Mouse (Mus musculus) kidney, adult 8-10 months (tissue): ENCODE measurements around the gene Fbrsl1.
"Not testable (repeated sequence)": the region's sequence is repeated elsewhere in the genome, so short reads cannot be mapped to it uniquely, and the experiment has no call there.

Experiments
- DNase-seq, 2 experiments: peaks; one replicate each; pipeline ENCODE4 v3.0.0; 2022

The Fbrsl1 gene

DNA sequence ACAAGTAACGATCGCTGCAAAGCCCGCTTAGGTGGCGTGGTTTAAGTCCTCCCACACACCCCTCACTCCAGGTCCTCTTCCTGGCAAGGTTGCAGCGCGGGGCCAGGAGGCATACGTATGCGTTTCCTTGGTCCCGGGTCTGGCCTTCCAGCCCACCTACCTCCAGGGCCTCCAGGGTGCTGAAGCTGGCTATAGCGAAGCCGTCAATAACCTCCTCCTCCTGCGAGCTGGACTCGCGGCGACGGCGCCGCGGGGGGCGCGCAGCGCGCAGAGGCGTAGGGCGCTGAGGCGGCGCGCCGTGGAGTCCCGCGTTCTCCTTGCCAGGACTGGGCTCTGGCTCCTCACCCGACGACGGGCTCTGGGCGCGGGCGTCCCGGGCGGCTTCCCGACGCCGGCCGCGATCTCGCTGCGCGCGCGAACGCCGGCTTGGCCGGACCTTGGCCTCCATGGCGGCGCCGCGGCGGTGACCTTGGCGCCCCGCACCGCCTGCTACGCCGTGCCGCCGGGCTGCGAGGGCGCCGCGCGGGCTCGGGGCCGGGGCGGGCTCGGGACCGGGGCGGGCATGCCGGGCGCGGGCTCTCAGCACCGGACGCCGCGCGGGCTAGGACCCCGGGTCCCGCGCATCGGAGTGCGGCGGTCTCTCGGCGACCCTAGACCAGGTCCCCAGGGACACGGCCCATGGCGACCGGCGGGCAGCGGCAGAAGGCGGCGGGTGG is 425 bp downstream of the Fbrsl1 start:
- DNase-seq: peak in 1 of 2 experiments; percentile 17

DNA sequence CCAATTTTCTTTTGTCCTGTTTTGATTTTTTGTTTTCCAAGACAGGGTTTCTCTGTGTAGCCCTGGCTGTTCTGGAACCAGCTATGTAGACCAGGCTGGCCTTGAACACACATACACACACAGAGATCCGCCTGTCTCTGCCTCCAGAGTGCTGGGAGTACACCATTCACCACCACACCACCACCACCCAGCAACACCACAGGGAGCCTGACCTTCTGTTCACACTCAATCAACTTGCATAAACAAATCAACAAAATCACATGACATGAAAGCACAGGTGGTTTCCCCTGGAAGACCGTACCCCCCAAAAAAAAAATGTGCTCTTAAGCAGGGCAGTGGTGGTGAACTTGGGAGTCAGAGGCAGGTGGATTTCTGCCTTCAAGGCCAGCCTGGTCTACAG is 3.8 kb downstream of the Fbrsl1 start:
- no peak for DNase-seq

GRCm38 (mm10) chr5:110442966-110443590 is 5.2 kb downstream of the Fbrsl1 start:
- no peak for DNase-seq

DNA sequence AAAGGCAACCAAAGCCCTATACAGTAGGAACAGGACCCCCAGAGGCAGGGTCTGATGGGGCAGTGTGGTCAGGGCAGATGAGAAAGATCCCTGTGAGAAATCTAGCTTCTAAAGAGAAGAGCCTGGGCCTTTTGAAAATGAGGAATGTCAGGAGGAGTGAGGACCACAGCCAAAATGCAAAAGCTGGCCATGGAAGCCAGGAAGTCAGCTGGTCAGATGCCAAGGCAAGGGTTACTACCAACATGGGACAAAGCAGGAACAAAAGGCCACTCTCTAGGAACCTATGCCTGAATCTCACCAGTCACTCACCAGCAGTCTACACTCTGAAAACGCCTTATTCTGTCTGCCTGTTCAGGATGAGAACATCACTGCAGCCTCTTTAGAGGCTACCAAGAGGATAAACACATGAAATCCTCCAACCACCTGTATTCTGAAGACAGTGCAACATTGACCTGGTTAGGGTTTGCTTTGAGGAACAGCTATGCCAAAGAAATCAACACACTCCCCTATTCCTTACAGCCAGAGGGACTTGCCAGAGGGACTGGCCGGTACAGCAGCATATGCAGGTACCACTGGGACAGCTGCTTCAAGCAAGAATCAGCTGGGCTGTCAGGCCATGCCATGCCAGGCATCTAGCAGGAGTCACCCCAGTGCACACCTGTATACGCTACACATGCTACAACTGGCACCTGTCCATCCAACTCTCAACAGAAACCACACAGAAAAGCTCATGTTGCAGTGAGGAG is 8.6 kb downstream of the Fbrsl1 start:
- peak; percentile 62 to 68 for DNase-seq

GRCm38 (mm10) chr5:110438591-110438990 is 9.7 kb downstream of the Fbrsl1 start:
- DNase-seq: no peak

DNA sequence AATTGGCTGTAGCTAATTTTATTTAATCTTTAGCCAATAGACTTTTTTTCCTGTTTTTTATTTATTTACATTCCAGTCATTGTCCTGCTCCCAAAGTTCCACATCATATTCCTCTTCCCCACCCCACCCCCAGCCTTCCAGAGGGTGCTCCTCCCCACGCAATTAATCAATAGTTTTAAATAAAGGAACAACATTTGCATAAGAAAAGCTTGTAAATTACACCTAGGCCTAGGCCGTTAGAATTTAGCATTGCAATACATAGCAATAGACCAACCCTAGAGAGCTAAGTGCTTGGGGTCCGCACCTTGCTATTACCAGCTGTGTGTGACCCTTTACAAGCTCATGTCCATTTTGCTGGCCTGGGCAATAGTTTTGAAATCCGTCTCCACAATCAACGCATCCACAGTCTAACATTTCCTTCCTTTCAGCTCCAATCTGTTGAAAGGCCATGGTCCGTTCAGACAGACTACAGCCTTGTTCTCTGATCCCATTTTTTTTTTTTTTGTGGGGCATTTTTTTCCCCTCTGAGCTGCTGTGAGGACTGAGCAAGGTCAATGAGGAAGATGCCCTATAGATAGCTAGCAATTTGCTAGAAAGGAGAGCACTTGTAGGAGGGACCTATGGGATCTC is 10.6 kb downstream of the Fbrsl1 start:
- DNase-seq: no peak

GRCm38 (mm10) chr5:110436166-110436565 is 12.1 kb downstream of the Fbrsl1 start:
- not testable (repeated sequence) for DNase-seq

DNA sequence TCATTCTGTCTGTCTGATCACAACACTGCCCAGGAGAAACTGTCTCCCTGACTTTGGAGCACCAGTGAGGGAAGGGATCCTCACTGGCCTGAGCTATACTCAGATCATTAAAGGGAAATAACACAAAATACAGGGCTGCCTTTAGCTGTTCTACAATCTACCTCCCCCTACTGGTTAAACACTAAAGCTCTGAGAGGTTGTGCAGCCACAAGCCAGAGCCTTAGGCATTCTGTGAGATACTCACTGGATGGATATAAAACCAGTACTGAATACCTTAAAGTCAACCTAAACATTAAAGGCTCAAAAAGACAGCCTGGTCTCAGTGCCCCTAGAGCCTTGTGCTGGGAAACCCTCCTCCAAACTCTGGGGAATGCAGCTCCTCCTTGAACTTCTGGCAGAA is 13.5 kb downstream of the Fbrsl1 start:
- no peak for DNase-seq

DNA sequence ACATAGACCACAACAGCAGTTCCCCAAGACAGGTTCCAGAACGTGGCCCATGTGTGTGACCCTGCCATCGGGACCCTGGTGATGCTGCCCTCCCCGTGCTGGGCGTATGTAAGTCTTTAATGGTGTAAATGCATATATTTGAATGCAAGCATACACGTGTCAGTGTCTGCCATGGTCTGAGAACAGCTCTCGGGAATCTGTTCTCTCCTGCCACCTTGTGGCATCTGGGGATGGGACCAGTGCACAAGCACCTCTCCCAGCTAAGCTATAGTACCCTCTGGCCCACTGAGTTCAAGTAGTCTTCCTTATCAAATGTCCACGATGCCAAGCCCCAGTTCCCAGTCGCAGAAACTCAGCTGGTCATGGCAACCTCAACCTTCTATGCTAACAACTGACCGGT is 19.3 kb downstream of the Fbrsl1 start:
- peak in 1 of 2 experiments; percentile 55 for DNase-seq

DNA sequence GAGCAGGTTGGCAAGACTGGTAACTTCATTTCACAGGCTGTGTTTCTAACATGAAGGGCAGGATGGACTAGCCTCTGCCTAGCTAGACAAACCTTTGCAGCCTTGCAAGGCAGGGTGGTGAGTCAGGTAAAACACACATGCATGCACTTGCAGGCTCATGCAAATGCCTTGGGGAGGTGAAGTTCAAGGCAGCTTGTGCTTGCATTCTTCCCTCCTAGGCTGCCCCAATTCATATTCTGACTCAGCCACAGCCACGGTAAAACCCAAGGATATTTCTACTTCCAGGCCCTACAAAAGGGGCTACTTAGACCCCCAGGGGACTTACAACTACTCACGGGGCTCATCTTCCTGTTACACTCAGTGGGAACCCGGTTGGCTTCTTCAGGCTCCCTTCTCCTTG is 20.0 kb downstream of the Fbrsl1 start:
- no peak for DNase-seq

GRCm38 (mm10) chr5:110425187-110425586 is 23.1 kb downstream of the Fbrsl1 start:
- no peak for DNase-seq

- no peak for DNase-seq
Observed at GRCm38 (mm10) chr5:110424204-110424603, 24.1 kb downstream of the Fbrsl1 start.

DNA sequence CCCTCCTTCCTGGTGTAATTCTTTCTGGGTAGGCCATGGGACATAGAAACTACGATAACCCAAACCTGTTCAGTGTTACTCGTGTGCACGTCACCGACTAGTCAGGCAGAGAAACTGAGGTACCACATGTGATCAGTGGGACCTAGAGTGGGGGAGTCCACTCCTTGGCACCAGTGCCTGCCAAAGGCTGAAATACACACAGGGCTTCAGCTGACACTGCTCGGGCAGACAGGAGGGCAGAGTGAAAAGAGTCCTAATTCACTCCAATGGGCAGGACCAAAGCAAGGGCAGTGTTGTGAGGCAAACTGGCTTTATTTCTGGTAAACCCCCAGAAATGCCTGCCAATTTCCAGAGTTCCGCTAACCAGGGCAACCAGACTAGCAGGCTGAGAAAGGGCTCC is 26.9 kb downstream of the Fbrsl1 start:
- DNase-seq: no peak

GRCm38 (mm10) chr5:110420950-110421349 is 27.4 kb downstream of the Fbrsl1 start:
- DNase-seq: no peak

GRCm38 (mm10) chr5:110420201-110420600 is 28.1 kb downstream of the Fbrsl1 start:
- DNase-seq: no peak

- no peak for DNase-seq
Observed at GRCm38 (mm10) chr5:110418523-110418911, 29.8 kb downstream of the Fbrsl1 start.

DNA sequence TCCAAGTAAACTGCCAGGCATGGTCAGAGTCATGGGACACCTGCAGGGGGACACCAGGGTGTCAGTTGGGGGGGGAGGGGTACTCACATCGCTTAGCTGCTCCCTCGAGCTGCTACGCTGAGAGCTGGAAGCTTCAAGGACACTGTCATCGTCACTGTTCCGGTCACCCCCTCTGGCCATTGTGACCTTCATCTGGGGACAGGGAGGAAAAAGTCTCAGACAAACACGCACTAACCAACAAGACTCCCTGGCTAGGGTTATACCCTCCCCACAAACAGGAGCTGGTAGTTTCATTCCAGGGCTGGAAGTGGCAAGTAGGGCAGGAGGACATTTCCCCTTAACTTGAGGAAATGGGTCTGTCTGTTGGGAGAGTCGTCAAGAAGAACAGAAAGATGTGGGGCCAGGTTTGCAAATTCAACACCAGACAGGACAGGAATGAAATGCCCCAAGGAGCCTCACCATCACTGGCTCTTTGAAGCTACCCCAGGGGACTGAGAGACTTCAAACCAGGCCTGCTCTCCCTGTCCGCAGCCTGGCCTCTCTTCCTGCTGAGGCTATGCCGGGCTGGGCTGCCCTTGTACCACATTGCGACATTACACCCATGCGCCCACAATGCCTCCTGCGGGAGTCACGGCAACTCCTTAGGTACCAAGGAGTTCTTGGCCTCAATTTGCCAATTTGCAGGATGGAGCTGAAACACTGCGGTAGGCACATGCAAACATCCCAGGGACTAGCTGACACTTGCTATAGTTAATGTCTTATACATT is 30.4 kb downstream of the Fbrsl1 start:
- DNase-seq: no peak

GRCm38 (mm10) chr5:110416825-110417401 is 31.4 kb downstream of the Fbrsl1 start:
- no peak for DNase-seq

GRCm38 (mm10) chr5:110415806-110416700 is 32.2 kb downstream of the Fbrsl1 start:
- DNase-seq: no peak

DNA sequence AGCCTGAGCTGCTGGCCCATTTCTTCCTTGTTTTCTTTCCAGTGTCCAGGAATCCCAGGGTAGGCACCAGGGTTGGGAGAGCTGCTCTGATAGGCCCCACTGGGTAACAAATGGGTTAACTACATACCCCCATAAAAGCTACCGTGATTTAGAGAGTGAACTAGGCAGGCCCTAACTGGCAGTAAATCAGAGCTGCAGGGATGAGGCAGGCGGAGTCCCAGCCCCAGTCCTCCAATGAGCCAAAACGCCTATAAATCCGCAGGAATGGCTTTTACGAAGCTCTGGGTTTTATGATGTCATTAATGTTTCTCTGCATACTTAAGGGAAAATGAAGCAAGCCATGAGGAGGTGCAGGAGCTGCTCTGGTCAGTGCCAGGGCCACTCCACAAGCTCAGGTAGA is 33.3 kb downstream of the Fbrsl1 start:
- no peak for DNase-seq

- no peak for DNase-seq
Observed at GRCm38 (mm10) chr5:110413018-110413417, 35.3 kb downstream of the Fbrsl1 start.
